Mouse (Mus musculus) ovary, postnatal 36 days (tissue): Measurements from ENCODE around the gene Dpp3.
"Not testable (repeated sequence)": the region's sequence is repeated elsewhere in the genome, so short reads cannot be mapped to it uniquely, and the experiment has no call there.

ENCODE experiments used
- DNase-seq: peaks from one replicate; pipeline ENCODE4 v3.0.0; 2022; ENCODE audit warnings: low spot score, mixed read lengths

The Dpp3 gene

GRCm38 (mm10) chr19:4927904-4928531, at the start of gene Dpp3:
TSS of gene Dpp3 (minus strand) at chr19:4928287.
- peak; percentile 98 for DNase-seq

- DNase-seq: no peak
Measured at GRCm38 (mm10) chr19:4968236-4968635, 40.1 kb upstream of the Dpp3 start.

DNA sequence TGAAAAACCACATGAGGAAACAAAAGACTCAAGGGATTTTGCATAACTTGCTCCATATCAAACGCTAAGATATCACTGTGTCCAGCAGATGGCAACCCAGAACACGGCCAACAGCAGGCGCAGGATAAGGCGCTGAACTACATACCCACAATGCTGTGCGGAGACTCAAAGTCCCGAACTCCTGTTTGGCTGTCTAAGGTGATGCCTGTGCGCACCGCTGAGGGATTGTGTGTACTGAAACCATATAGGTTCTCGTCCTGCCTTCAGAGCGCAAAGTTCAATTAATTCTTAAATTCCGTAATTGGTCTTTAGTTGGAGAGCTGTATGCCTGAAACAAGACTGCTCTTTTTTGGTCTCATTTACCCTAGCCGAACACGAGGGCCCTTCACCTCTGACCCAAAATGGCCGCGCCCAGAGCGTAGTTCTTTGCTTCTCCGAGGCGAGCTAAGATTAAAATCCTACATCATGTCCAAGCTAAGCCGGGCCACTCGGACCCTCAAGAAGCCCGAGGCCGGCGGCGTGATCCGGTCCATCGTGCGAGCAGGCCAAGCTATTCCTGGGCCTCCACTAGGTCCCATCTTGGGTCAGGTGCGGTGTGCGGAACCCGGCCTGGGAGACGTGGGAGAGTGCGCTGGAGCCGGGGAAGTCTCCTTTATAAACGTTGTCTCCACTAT, 34.0 kb upstream of the Dpp3 start, which contains the start of gene Mrpl11:
TSS of gene Mrpl11 (plus strand) at position 220 of the 674 bp plus-strand sequence.
- DNase-seq: peak; percentile 85

DNA sequence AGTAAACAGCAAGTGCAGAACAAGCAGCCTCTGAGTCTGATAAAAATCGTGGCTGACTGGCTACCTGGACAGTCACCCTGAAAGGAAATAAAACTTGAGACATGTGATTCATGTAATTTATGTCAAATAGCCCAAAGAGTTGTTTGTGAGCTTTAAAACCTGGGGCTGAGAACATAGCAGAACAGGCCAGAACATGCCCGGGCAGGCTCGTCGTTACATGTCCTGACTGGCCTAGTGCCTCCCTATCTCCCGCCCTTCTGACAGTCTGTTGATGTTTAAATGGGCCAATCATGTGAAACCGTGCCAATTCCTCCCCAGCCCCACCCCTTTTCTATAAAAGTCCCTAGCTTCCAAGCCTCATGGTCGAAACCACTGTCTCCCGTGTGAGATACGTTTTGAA, 20.6 kb upstream of the Dpp3 start:
- not testable (repeated sequence) for DNase-seq

- no peak for DNase-seq
Measured at GRCm38 (mm10) chr19:4945540-4945939, 17.5 kb upstream of the Dpp3 start.

DNA sequence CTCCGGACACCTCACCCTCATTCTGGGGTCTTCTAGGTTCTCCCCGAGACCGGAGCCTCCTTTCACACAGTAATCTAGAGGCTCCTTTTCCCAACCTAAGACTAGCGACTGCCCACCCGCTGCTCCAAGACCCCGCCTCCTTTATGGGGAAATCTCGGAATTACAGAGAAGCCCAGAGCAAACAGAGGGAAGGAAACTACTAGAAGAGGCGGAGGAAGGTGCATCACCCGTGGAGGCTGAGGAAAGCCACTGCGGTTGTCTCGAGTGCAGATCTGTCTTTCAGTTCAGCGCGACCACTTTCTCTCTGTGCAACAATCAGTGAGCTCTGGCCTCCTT, 15.1 kb upstream of the Dpp3 start:
- DNase-seq: no peak

GRCm38 (mm10) chr19:4942551-4943252, 14.6 kb upstream of the Dpp3 start, which contains the start of gene Peli3:
TSS of gene Peli3 (minus strand) at chr19:4943127.
- peak; percentile 84 for DNase-seq

- peak; percentile 30 for DNase-seq
Measured at GRCm38 (mm10) chr19:4937444-4938310, 9.6 kb upstream of the Dpp3 start.

DNA sequence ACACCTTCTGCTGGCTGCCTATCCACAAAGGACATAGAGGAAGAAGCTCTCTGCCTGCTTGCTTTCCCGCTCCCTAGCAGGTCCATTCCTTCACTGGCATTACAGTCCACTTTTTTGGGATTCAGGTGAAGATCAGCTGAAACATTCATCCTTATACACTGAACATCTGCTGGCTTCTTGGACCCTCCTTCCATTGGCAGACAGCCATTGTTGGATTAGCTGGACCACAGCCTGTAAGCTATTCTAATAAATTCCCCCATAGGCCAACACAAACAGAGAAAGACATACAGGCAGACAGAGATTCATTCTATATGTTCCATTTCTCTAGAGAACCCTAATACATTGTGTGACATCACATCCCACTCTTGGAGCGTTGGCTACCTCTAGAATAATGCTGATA, 8.8 kb upstream of the Dpp3 start:
- DNase-seq: no peak

DNA sequence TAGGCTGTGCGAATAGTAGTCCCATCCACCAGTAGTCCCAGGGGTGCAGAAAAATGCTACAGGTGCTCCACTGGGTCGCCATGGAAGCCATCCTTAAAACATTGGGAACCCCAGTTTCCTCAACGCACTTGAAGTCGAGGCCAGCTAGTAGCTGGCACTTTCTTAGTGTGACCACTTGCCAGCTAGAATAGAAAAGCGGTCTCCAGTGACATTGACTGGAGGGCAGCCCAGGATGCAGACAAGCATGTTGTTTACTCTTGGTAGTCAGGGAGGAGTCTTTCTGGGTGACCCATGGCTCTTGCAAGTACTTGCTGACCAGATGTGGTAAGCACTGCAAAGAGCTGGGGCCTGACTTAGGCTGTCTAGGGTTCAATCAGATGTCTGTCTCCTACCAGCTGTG, 694 bp upstream of the Dpp3 start:
- peak; percentile 29 for DNase-seq

DNA sequence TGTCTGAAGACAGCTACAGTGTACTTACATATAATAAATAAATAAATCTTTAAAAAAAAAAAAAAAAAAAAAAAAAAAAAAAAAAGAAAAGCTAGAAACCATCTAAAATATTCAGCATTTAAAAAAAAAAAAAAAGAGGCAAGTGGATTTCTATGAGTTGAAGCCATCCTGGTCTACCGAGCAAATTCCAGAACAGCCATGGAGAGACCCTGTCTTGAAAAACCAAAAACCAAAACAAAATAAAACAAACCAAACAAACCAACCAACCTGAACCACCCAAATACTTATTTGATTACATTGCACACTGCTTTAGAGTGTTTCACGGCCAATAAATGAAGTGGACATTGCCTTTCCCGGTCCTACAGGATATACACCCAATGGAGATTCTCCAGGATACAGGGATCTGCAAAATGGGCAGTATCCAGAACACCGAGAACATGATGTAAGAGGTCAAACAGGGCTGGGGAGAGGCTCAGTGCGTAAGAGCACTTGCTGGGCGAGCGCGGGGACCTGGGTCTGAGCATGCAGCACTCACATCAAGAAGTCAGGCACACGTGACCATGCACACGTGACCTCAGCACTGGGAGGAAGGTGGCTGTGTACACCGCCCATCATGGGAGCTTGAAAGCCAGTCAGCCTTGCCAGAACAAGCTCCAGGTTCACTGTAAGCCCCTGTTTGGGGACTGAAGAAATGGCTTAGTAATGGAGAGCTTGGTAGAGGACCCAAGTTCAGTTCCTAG, 2.8 kb downstream of the Dpp3 start:
- DNase-seq: no peak

DNA sequence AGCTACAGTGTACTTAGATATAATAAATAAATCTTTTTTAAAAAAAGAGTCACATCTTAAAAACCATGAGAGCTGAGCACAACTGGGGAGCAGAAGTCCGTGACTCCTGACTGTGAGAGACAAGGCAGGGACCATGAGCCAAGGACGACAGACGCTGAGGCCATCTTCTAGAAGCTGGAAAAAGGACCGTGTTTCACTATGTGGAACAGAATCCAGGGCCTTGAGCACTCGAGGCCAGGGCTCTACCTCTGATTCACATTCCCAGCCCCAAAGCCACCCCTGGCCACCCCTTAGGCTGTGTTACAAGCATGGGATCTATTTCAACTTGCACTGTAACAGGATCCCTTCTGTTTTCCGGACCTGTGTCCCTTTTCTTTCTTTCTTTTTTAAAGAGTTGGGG, 8.4 kb downstream of the Dpp3 start:
- no peak for DNase-seq

- DNase-seq: no peak
Measured at GRCm38 (mm10) chr19:4916827-4917226, 11.3 kb downstream of the Dpp3 start.

DNA sequence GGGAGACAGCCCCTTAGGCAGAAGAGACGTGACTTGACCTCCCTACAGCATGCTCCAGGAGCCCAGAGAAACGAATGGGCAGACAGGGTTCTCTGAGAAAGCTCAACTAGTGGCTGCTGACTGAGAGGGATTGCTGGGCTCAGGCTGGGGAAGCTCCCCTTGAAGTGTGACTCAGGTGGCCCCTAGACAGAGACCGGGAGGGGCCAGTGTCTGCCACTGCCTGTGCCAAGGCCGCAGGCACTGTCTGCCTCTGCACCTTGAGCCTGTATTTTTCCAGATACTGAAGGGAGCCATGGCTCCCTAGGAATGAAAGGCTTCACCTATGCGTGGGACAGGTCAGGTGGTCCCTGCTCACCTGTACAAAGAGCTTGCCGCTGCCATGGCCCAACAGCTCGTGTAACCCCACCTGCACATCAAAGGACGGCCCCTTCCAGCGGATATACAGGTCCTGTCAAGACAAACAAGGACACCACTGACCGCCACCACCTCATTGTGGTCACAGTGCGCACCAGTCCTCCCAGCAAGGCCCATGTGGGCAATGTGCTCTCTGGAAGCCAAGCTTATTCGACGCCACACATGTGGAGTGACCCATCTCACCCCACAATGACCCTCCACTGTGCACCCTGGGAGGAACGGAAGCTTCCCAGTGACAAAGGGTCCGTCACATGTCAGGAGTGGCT, 12.0 kb downstream of the Dpp3 start:
- DNase-seq: no peak

- DNase-seq: no peak
Measured at GRCm38 (mm10) chr19:4909376-4909775, 18.7 kb downstream of the Dpp3 start.

DNA sequence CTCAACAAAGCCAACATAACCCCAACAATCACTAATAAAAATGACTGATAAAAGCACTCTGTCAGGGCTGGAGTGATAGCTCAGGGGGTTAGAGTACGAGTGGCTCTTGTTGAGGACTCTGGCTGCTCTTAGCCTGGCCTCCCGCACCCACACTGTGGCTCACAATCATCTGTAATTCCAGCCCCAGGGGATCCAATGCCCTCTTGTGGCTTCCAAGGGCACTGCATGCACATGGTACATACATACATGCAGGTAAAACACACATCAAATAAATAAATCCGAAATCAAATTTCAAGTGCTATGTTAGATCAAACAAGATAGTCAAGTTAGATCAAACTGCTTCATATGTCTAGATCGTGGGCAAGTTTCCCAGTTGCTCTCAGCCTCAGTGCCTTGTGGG, 20.0 kb downstream of the Dpp3 start:
- DNase-seq: no peak

DNA sequence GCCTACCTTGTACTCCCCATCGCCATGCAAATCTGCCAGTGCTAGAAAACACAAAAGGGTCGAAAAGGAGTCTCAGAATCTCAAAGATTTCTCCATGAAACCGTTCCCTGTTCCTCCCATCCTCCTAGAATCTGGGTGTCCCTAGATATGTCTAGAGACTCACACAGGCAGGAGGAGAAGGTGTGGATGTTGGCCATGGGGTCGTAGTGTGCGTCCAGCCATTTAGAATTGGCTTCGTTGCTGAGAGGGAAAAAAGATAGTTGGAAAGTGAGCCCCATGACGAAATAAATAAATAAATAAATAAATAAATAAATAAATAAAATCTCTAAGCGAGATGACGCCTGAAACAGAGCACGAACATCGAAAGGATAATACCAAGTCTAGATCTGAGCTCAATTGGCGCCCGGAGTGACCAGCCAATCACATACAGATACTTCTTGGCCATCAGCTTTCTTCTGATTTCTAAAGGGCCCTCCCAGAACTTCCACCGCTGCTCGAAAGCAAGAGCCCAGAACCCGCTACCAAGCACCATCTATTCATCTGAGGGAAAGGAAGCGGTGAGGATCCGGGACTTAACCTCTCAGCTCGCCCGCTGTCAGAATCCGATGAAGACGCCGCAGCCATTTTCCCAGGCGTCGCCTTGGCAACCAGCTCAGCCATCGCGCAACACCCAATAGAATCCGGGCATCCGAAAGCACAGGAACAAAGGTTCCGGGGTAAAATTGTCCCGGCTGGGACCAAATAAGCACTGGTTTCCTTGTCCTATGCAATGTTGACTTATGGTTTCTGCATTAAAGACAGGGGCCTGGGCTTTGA, 21.9 kb downstream of the Dpp3 start, which contains the start of gene Bbs1:
TSS of gene Bbs1 (minus strand) at position 650 of the 816 bp plus-strand sequence.
- DNase-seq: peak; percentile 74

- DNase-seq: no peak
Measured at GRCm38 (mm10) chr19:4899888-4900287, 28.2 kb downstream of the Dpp3 start.

- DNase-seq: no peak
Measured at GRCm38 (mm10) chr19:4898972-4899371, 29.1 kb downstream of the Dpp3 start.
